Mouse (Mus musculus) heart, embryonic 13.5 days (tissue): ENCODE measurements around the gene Cox6b1. TPM values are rescaled to one million over a fixed set of nuclear protein-coding genes. Genes with fewer than 3 reads are reported as not detected.
A peak's percentile ranks its signal among the peaks of the same experiment; 100 is the strongest.

Experiments used
- ATAC-seq: fragments of 200-750 bp; cut with Nextera tagmentation; 2 replicates; pipeline ENCODE4 v1.8.0; 2017; ENCODE audit warnings: moderate TSS enrichment; ENCODE audit not compliant: insufficient number of reproducible peaks, low FRiP score, low TSS enrichment; ENCODE audit errors: extremely low read depth
- H3K27ac ChIP-seq: fragments of 300-500 bp; sonication (generic); replicated peaks from 2 replicates; pipeline ENCODE4 v1.5.1; 2015; ENCODE audit warnings: moderate library complexity, mild to moderate bottlenecking, inconsistent platforms
- H3K27me3 ChIP-seq: fragments of 300-500 bp; sonication (generic); replicated peaks from 2 replicates; pipeline ENCODE4 v1.6.1; 2015; ENCODE audit warnings: mild to moderate bottlenecking, inconsistent platforms
- H3K36me3 ChIP-seq: fragments of 300-500 bp; sonication (generic); 2 replicates; pipeline ENCODE4 v1.6.1; 2015; ENCODE audit warnings: mild to moderate bottlenecking, inconsistent platforms
- H3K4me1 ChIP-seq: fragments of 300-500 bp; sonication (generic); 2 replicates; pipeline ENCODE4 v1.6.1; 2015; ENCODE audit warnings: inconsistent platforms
- H3K4me2 ChIP-seq: fragments of 300-500 bp; sonication (generic); 2 replicates; pipeline ENCODE4 v1.6.1; 2015; ENCODE audit warnings: inconsistent platforms, mild to moderate bottlenecking, moderate library complexity
- H3K4me3 ChIP-seq: fragments of 300-500 bp; sonication (generic); 2 replicates; pipeline ENCODE4 v1.5.1; 2015; ENCODE audit warnings: moderate library complexity, mild to moderate bottlenecking, inconsistent platforms
- H3K9ac ChIP-seq: fragments of 300-500 bp; sonication (generic); 2 replicates; pipeline ENCODE4 v1.6.1; 2015; ENCODE audit warnings: inconsistent platforms, mild to moderate bottlenecking, moderate library complexity
- H3K9me3 ChIP-seq: fragments of 300-500 bp; sonication (generic); 2 replicates; pipeline ENCODE4 v1.6.1; 2016; ENCODE audit warnings: inconsistent platforms
- WGBS: fragments of 180-500 bp; shearing (Covaris S2); methylation state at CpG from one replicate; pipeline ENCODE4 v1.1.7; 2015; ENCODE audit warnings: mixed read lengths; 5-methylcytosine and 5-hydroxymethylcytosine counted together
- polyA plus RNA-seq: library from polyadenylated mRNA; unstranded; fragments of >200 nt; fragmentation: Nextera tagmentation; extraction: Ambion mirVana; gene quantifications from 2 replicates; pipeline ENCODE4 v1.2.1, GENCODE M21; 2015

The Cox6b1 gene
- polyA plus RNA-seq, result 1,963 and 2,109 TPM in 2 replicates

DNA sequence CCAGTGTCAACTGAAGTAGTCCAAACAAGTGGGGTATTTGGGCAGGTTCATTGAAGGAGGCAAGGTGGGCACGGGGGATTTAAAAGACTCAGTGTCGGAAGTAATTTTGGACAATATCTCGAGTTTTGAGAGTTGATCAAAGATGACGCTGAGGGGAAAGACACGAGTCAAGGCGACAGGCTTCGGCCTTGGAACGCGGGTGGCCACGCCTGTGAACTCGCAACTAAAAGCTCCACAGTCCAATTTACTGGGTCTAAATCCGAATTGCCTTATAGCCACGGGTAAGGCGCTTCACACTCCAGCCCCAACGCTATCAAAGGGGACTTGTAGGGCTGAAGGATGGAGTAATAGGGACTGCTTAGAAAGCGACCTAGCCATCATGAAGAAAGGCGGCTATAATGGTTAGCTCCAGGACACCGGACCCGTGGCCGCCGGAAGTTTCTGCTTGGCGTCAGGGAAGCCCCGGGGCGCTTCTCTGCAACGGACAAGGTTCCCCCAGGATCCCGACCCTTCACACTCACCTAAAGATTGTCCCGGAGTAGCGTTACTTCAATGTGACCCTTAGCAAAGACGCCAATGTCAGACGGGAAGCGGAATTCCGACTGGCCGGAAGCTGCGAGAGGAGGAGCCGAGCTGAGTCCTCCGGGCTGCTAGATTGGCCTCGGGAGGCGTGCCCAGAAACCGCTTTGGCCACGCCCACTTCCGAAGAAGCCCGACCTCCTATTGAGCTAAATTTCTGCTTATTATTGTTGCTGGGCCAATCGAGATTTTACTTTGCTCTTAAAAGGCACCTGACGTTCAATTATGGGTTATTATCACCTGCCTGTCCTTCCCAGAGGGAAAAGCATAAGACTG, at the start of gene Cox6b1:
Gene Cox6b1 (minus strand): TSS at position 622 of the 855 bp plus-strand sequence.
- H3K4me2 ChIP-seq, result peak within 1 kb of the TSS; percentile 93
- H3K9ac ChIP-seq, result peak within 1 kb of the TSS; percentile 96
- H3K4me3 ChIP-seq, result peak within 1 kb of the TSS; percentile 93
- peaks cover 22% of the 10 kb centered on the region for H3K27me3 ChIP-seq
- WGBS, result 1% methylated on average over 44 of the region's 44 CpGs
- peaks cover 39% of the 10 kb centered on the region for H3K36me3 ChIP-seq
- H3K4me1 ChIP-seq, result peaks cover 22% of the 10 kb centered on the region
- peak; percentile 78; the same call in 1 of the 2 replicates for ATAC-seq
- H3K27ac ChIP-seq, result peak within 1 kb of the TSS; percentile 76
- H3K9me3 ChIP-seq, result no peaks in the 10 kb centered on the region

DNA sequence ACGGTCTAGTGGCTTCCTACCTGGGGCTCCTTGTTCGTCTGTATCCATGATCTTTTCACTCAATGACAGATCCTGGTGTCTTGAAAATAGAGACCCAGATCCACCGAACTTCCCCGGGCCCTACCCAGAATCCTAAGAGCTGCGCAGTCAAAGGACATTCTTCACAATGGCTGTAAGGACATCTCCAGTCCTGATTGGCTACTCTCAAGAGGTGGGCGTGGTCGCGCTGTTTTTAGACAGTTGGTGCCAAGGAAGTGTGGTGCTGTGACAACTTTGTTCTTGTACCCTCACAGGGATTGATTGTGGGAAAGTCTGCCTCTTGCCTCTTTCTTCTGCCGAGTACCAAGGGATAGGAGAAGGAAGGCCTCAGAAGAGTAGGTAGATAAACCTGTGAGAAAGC, 45.5 kb upstream of the Cox6b1 start, which contains the start of gene Pmis2:
Gene Pmis2 (minus strand): TSS at position 126 of the 400 bp plus-strand sequence.
- WGBS, result 61% methylated on average over 9 of the region's 9 CpGs
- H3K4me2 ChIP-seq, result no peak within 1 kb of the TSS
- no peak within 1 kb of the TSS for H3K27ac ChIP-seq
- peaks cover 9% of the 10 kb centered on the region for H3K27me3 ChIP-seq
- no peaks in the 10 kb centered on the region for H3K4me1 ChIP-seq
- no peaks in the 10 kb centered on the region for H3K9me3 ChIP-seq
- ATAC-seq, result no peak
- no peak within 1 kb of the TSS for H3K9ac ChIP-seq
- H3K4me3 ChIP-seq, result no peak within 1 kb of the TSS
- no peaks in the 10 kb centered on the region for H3K36me3 ChIP-seq

DNA sequence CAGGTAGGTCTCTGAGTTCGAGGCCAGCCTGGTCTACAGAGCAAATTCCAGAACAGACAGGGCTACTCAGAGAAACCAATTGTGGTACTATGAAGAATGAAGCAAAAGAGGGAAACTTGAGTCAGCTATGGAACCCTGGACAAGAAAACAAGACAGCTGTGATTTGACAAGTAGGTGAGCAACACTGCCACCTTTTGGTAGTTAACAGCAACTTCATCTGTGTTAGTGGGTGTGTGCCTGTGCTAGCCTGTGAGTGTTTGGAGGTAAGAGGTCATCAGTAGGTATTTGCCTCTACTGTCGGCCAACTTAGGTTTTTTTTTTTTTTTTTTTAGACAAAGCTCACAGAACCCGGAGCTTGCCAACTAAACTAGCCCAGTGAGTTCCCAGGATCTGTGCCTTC, 43.3 kb upstream of the Cox6b1 start:
- no peak overlapping the region for H3K4me3 ChIP-seq
- H3K27ac ChIP-seq, result no peak overlapping the region
- 30% methylated on average over 3 of the region's 3 CpGs for WGBS

DNA sequence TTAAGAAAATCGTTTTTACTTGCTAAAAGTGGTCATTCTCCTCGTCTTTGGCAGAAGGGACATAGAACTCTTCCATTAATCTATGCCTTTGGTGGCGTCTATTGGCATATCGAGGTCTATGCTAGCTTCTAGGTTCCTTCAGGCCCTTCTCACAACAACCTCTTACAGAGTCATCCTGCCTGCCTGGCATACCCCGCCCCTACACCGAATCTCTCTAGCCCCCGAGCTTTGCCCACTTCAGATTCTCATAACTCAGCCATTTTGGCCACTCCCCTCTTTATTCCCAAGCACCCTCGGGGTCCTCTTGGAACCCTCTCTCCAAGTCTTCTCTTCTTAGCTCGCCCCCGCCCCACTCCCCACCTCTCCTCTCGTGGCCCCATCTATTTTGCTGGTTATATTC, 39.4 kb upstream of the Cox6b1 start:
- peaks cover 24% of the 10 kb centered on the region for H3K36me3 ChIP-seq
- H3K4me2 ChIP-seq, result peak overlapping the region; percentile 92
- peak overlapping the region; percentile 83 for H3K4me3 ChIP-seq
- peak overlapping the region; percentile 94 for H3K9ac ChIP-seq
- H3K27ac ChIP-seq, result peak overlapping the region; percentile 38
- ATAC-seq, result no peak; the same call in 1 of the 2 replicates
- H3K27me3 ChIP-seq, result peaks cover 7% of the 10 kb centered on the region
- WGBS, result 3% methylated on average over 11 of the region's 11 CpGs
- no peaks in the 10 kb centered on the region for H3K9me3 ChIP-seq
- peaks cover 13% of the 10 kb centered on the region for H3K4me1 ChIP-seq

More for the DNA sequence above, 43.3 kb upstream of the Cox6b1 start:
- H3K9me3 ChIP-seq, result no peaks in the 10 kb centered on the region
- H3K27me3 ChIP-seq, result peaks cover 9% of the 10 kb centered on the region
- no peak overlapping the region for H3K4me2 ChIP-seq
- no peak for ATAC-seq
- H3K36me3 ChIP-seq, result no peaks in the 10 kb centered on the region
- H3K4me1 ChIP-seq, result peaks cover 9% of the 10 kb centered on the region
- no peak overlapping the region for H3K9ac ChIP-seq

DNA sequence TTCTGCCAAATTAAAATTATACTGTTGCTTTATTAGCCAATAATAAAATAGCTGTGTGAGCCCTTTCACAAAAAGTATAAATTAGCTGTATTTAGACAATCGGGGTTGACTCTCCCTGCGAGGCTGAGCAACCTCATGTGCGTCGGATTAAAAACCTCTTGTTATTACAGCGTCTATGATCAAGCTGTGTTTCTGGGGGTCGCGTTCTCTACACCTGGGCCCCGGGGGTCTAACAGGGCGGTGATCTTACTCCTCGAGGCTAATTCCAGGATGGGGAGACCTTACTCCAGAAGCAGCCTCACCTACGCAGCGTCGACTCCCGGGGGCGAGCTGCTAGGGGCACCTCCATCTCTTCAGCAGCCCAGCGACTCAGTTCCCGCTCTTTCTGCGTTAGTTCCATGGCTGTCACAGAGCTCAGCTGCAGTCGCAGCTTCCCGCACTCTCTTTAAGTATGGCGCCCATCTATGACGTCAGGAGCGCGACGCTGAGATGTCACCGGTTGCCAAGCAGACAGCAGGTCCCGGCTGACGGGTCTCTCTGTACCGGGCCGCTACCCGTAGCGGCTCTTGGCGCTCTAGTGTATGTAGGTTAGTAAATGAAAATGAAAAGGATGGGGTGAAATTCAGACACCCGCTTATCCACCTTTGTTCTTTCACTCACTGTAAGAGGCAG, 38.7 kb upstream of the Cox6b1 start, which contains the start of gene Haus5:
Gene Haus5 (minus strand): TSS at position 466 of the 672 bp plus-strand sequence.
- peaks cover 31% of the 10 kb centered on the region for H3K36me3 ChIP-seq
- peaks cover 7% of the 10 kb centered on the region for H3K27me3 ChIP-seq
- peak within 1 kb of the TSS; percentile 38 for H3K27ac ChIP-seq
- WGBS, result under 1% methylated on average over 34 of the region's 34 CpGs
- H3K9ac ChIP-seq, result peak within 1 kb of the TSS; percentile 94
- peak within 1 kb of the TSS; percentile 83 for H3K4me3 ChIP-seq
- no peaks in the 10 kb centered on the region for H3K9me3 ChIP-seq
- H3K4me2 ChIP-seq, result peak within 1 kb of the TSS; percentile 92
- H3K4me1 ChIP-seq, result peaks cover 13% of the 10 kb centered on the region
- ATAC-seq, result peak; percentile 86

DNA sequence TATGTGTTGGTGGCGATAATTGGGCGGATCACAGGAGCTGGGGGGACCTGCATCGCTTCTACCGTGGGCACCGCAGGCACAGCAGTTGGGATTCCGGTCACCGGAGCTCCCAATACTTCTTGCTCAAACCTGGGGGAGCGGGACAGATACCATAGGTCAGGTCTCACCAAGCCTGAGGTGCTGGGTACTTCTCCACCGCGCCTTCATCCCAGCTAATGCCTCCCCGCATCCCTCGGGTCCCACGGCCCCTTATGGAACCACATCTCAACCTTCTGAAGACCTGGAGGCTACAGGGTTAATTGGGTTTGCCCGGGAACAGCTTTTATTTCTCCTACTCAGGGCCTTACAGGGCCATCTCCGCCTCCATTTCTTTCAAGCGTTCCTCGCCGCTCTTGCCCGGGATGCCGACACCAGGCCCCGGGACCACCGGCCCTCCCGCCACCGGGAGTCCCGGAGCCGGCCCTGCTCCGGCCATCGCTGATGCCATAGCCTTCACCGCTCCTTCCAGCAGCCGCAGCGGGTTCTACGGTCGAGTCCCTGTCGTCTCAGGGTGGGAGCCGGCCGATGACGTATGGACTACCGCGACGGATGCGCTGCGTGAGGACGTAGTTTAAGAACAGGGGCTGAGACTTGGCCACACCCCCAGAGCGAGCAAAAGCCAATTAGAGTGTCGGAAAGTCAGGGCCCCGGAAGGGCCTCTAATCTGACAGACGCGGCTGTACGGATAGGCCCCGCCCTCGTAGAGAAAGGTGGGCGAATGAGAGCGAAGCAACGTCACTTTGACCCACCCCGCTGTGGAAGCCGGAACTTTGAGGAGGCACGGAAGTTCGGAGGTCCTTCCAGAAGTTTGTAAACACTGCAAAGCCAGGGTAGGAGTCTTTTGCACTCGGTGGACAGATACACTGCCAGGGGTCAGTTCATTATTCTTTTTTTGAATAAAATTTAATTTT, 23.9 kb upstream of the Cox6b1 start, which contains the start of gene Rbm42:
Gene Rbm42 (minus strand): TSS at position 727 of the 950 bp plus-strand sequence.
- peak within 1 kb of the TSS; percentile 99 for H3K4me2 ChIP-seq
- peaks cover 72% of the 10 kb centered on the region for H3K36me3 ChIP-seq
- peaks cover 14% of the 10 kb centered on the region for H3K4me1 ChIP-seq
- H3K9ac ChIP-seq, result peak within 1 kb of the TSS; percentile 98
- H3K9me3 ChIP-seq, result no peaks in the 10 kb centered on the region
- H3K27ac ChIP-seq, result peak within 1 kb of the TSS; percentile 58
- peak; percentile 98 for ATAC-seq
- no peaks in the 10 kb centered on the region for H3K27me3 ChIP-seq
- WGBS, result 1% methylated on average over 59 of the region's 59 CpGs
- H3K4me3 ChIP-seq, result peak within 1 kb of the TSS; percentile 97

DNA sequence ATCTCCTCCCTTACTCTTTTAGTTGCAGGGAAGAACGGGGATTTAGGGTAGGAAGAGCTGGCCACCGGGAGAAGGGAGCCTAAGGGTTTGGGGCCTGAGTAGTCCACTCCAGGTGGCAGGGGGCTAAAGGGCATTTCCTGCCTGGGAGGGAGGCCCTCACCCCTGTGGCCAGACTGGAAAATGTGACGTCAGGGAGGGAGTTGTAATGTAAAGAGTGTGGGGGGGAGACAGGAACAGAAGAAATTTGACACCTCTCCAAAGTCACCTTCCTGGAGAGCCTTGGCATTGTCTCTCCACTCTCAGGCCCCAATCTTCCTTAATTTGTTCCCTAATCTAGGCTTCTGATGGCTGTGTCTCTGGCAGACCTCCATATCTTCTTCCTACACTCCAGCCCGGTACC, 13.1 kb upstream of the Cox6b1 start:
- 0 out of 2 replicates have a peak overlapping the region, but pooled peaks have one; percentile 21 for H3K9ac ChIP-seq
- 0 out of 2 replicates have a peak overlapping the region, but pooled peaks have one; percentile 45 for H3K27ac ChIP-seq
- no peak for ATAC-seq
- no peaks in the 10 kb centered on the region for H3K9me3 ChIP-seq
- WGBS, result 10% methylated on average over 4 of the region's 4 CpGs
- peaks cover 45% of the 10 kb centered on the region for H3K36me3 ChIP-seq
- H3K4me1 ChIP-seq, result peaks cover 32% of the 10 kb centered on the region
- H3K4me3 ChIP-seq, result no peak overlapping the region
- H3K27me3 ChIP-seq, result peaks cover 27% of the 10 kb centered on the region
- no peak overlapping the region for H3K4me2 ChIP-seq

DNA sequence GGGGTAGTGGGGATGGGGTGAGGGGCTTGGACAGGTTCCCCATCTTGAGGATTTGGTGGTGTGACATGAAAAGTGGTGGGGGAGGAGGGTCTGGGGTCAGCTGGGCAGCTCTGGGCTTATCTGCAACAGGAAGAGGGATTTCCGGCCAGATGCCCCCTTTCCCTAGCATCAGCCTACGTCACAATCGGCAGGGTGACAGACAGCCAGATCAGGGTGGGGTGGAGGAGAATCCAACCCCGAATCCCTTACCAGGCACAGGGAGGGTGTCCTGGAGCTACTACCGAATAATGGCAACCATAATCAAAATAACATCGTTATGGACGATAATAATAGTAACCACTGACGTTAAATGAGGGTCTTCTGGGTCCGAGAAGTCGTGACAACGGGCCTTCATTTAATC, 10.4 kb upstream of the Cox6b1 start:
- peaks cover 32% of the 10 kb centered on the region for H3K4me1 ChIP-seq
- WGBS, result 15% methylated on average over 11 of the region's 11 CpGs
- H3K4me2 ChIP-seq, result peak overlapping the region; percentile 27; the same call in 1 of the 2 replicates
- H3K9me3 ChIP-seq, result no peaks in the 10 kb centered on the region
- peaks cover 18% of the 10 kb centered on the region for H3K36me3 ChIP-seq
- peaks cover 52% of the 10 kb centered on the region for H3K27me3 ChIP-seq
- H3K9ac ChIP-seq, result no peak overlapping the region
- no peak for ATAC-seq
- H3K4me3 ChIP-seq, result no peak overlapping the region
- H3K27ac ChIP-seq, result no peak overlapping the region

DNA sequence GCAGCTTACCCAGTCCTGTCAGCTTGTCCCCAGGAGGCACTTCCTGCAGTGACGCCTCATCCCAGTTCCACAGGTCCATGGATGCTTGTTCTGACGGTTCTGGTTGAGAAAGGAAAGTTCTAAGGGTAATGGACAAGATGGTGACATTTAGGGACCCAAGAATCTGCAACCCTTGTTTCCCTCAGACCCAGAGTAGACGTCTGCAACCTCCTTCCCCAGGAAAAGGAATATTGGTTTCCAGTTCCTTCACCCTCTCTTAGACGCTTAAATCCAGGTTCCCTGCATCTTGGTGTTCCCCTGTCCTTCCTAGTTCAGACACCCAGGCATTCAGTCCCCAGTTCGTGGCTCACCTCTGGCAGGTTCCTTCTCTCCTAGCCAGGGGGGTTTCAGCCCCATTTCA, 9.8 kb upstream of the Cox6b1 start, which contains the start of gene Etv2:
Gene Etv2 (minus strand): TSS at position 101 of the 400 bp plus-strand sequence.
- H3K36me3 ChIP-seq, result peaks cover 11% of the 10 kb centered on the region
- H3K9ac ChIP-seq, result peak within 1 kb of the TSS; percentile 61
- peak within 1 kb of the TSS; percentile 60 for H3K4me2 ChIP-seq
- no peak for ATAC-seq
- peaks cover 32% of the 10 kb centered on the region for H3K4me1 ChIP-seq
- 7% methylated on average over 5 of the region's 5 CpGs for WGBS
- H3K9me3 ChIP-seq, result no peaks in the 10 kb centered on the region
- H3K27ac ChIP-seq, result no peak within 1 kb of the TSS
- peaks cover 59% of the 10 kb centered on the region for H3K27me3 ChIP-seq
- peak within 1 kb of the TSS; percentile 39 for H3K4me3 ChIP-seq

DNA sequence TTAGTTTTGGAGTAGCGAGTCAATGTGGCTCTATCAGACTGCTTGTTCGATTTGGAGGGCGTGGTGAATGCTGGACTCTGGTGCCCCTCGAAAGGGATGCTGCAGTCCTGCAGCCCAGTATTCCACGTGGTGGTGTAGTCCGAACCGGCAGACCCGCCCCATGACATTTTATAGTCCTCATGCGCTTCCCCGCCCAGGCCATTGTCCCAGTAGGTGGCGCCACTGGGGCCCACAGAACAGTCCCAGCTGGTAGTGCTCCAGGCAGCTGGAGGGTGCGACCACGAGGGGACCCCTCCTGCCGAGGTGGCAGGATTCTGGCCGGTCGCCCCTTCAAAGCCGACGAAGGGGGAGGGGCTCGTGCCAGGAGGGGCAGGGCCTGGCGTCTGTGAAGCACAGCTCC, 8.7 kb upstream of the Cox6b1 start:
- Histone ChIP-seq H3K4me2 (peak overlapping the region; percentile 60), H3K9ac (peak overlapping the region; percentile 61), H3K4me1 (peaks cover 28% of the 10 kb centered on the region), H3K4me3 (peak overlapping the region; percentile 39), H3K9me3 (no peaks in the 10 kb centered on the region), H3K27me3 (peaks cover 70% of the 10 kb centered on the region), H3K27ac (no peak overlapping the region), H3K36me3 (no peaks in the 10 kb centered on the region)
- no peak for ATAC-seq
- WGBS, result 1% methylated on average over 20 of the region's 20 CpGs
